Mouse (Mus musculus) brain, embryonic 18.5 days (tissue): Measurements from ENCODE around the gene Dennd6a.

Source experiments
- DNase-seq: peaks from one replicate; pipeline ENCODE4 v3.0.0-alpha.2; 2012; ENCODE audit warnings: low read depth, low spot score

Dennd6a gene

GRCm38 (mm10) chr14:26571951-26572675 is 1.5 kb upstream of the Dennd6a start:
- no peak for DNase-seq

- no peak for DNase-seq
Observed at GRCm38 (mm10) chr14:26576255-26576780, 2.7 kb downstream of the Dennd6a start.

- DNase-seq, result no peak
Observed at GRCm38 (mm10) chr14:26578791-26579191, 5.1 kb downstream of the Dennd6a start.

- DNase-seq, result peak; percentile 76
Observed at GRCm38 (mm10) chr14:26579346-26580343, 6.0 kb downstream of the Dennd6a start.

GRCm38 (mm10) chr14:26583645-26584044 is 10.0 kb downstream of the Dennd6a start:
- no peak for DNase-seq

- DNase-seq, result no peak
Observed at GRCm38 (mm10) chr14:26587116-26587515, 13.5 kb downstream of the Dennd6a start.

- DNase-seq, result no peak
Observed at GRCm38 (mm10) chr14:26591353-26591752, 17.7 kb downstream of the Dennd6a start.

- no peak for DNase-seq
Observed at GRCm38 (mm10) chr14:26593281-26593895, 19.7 kb downstream of the Dennd6a start.

- no peak for DNase-seq
Observed at GRCm38 (mm10) chr14:26595167-26595566, 21.5 kb downstream of the Dennd6a start.

GRCm38 (mm10) chr14:26595695-26596365 is 22.2 kb downstream of the Dennd6a start:
- DNase-seq, result no peak

- DNase-seq, result no peak
Observed at GRCm38 (mm10) chr14:26605354-26605753, 31.7 kb downstream of the Dennd6a start.

- no peak for DNase-seq
Observed at GRCm38 (mm10) chr14:26609674-26610073, 36.0 kb downstream of the Dennd6a start.

GRCm38 (mm10) chr14:26610689-26611088 is 37.0 kb downstream of the Dennd6a start:
- DNase-seq, result no peak

GRCm38 (mm10) chr14:26625301-26625700 is 51.6 kb downstream of the Dennd6a start:
- no peak for DNase-seq

- no peak for DNase-seq
Observed at GRCm38 (mm10) chr14:26626605-26627140, 53.0 kb downstream of the Dennd6a start.

- no peak for DNase-seq
Observed at GRCm38 (mm10) chr14:26637025-26637850, 63.6 kb downstream of the Dennd6a start.

GRCm38 (mm10) chr14:26637851-26638707 is 64.4 kb downstream of the Dennd6a start, which contains the start of gene Arf4:
Gene Arf4, plus strand, starts transcription at chr14:26638074.
- peak; percentile 97 for DNase-seq

- DNase-seq, result no peak
Observed at GRCm38 (mm10) chr14:26638708-26639084, 65.0 kb downstream of the Dennd6a start.

- DNase-seq, result no peak
Observed at GRCm38 (mm10) chr14:26639251-26639650, 65.6 kb downstream of the Dennd6a start.
